Mouse (Mus musculus) heart, postnatal 0 days (tissue): ENCODE measurements around the gene Trpm5. TPM values are rescaled to one million over a fixed set of nuclear protein-coding genes. Genes with fewer than 3 reads are reported as not detected.

ENCODE experiments used
- ATAC-seq: fragments of 200-750 bp; cut with Nextera tagmentation; 2 replicates; pipeline ENCODE4 v1.8.0; 2017; ENCODE audit warnings: low read depth, moderate number of reproducible peaks, moderate library complexity; ENCODE audit not compliant: insufficient read depth
- DNase-seq: peaks from one replicate; pipeline ENCODE4 v3.0.0-alpha.2; 2016; ENCODE audit warnings: low spot score
- H3K27ac ChIP-seq: fragments of 300-500 bp; sonication (generic); 2 replicates; pipeline ENCODE4 v1.5.1; 2014; ENCODE audit warnings: low read depth, mild to moderate bottlenecking
- H3K27me3 ChIP-seq: fragments of 300-500 bp; sonication (generic); 2 replicates; pipeline ENCODE4 v1.6.1; 2014; ENCODE audit warnings: low read length, mixed read lengths; ENCODE audit not compliant: control insufficient read depth, insufficient read depth
- H3K36me3 ChIP-seq: fragments of 300-500 bp; sonication (generic); replicated peaks from 2 replicates; pipeline ENCODE4 v1.6.1; 2014; ENCODE audit warnings: low read length, mixed read lengths; ENCODE audit not compliant: control insufficient read depth, insufficient read depth
- H3K4me1 ChIP-seq: fragments of 300-500 bp; sonication (generic); 2 replicates; pipeline ENCODE4 v1.6.1; 2014; ENCODE audit warnings: antibody characterized with exemption; ENCODE audit not compliant: control insufficient read depth, insufficient read depth
- H3K4me2 ChIP-seq: fragments of 300-500 bp; sonication (generic); 2 replicates; pipeline ENCODE4 v1.6.1; 2014; ENCODE audit warnings: low read depth, mild to moderate bottlenecking, low read length, moderate library complexity
- H3K4me3 ChIP-seq: fragments of 300-500 bp; sonication (generic); 2 replicates; pipeline ENCODE4 v1.5.1; 2014; ENCODE audit warnings: low read depth, low read length
- H3K9ac ChIP-seq: fragments of 300-500 bp; sonication (generic); replicated peaks from 2 replicates; pipeline ENCODE4 v1.6.1; 2014; ENCODE audit warnings: low read depth, low read length, mixed read lengths
- H3K9me3 ChIP-seq: fragments of 300-500 bp; sonication (generic); replicated peaks from 2 replicates; pipeline ENCODE4 v1.6.1; 2016; ENCODE audit warnings: low read length; ENCODE audit not compliant: control insufficient read depth
- CTCF ChIP-seq: IDR thresholded peaks from 2 replicates; pipeline ENCODE4 v1.5.1; 2016; ENCODE audit warnings: antibody characterized with exemption, control low read depth, low read depth
- EP300 ChIP-seq: IDR thresholded peaks from 2 replicates; pipeline ENCODE4 v1.6.1; 2016; ENCODE audit warnings: antibody characterized with exemption, low read depth
- WGBS: fragments of 180-500 bp; shearing (Covaris S2); extraction: QIAGEN DNeasy Blood & Tissue Kit; methylation state at CpG from one replicate; pipeline ENCODE4 v1.1.7; 2014; 5-methylcytosine and 5-hydroxymethylcytosine counted together
- polyA plus RNA-seq: library from polyadenylated mRNA; unstranded; fragments of >200 nt; fragmentation: Nextera tagmentation; extraction: Ambion mirVana; gene quantifications from 2 replicates; pipeline ENCODE4 v1.2.1, GENCODE M21; 2015
- total RNA-seq: library from RNA; depleted of rRNA; stranded (reverse); fragments of >200 nt; gene quantifications from 2 replicates; pipeline ENCODE4 v1.2.3, GENCODE M21; 2014; ENCODE audit warnings: low replicate concordance

Gene Trpm5
- total and polyA plus RNA-seq, 2 experiments from 2014 or later, result 0.61 to 1.6 TPM

DNA sequence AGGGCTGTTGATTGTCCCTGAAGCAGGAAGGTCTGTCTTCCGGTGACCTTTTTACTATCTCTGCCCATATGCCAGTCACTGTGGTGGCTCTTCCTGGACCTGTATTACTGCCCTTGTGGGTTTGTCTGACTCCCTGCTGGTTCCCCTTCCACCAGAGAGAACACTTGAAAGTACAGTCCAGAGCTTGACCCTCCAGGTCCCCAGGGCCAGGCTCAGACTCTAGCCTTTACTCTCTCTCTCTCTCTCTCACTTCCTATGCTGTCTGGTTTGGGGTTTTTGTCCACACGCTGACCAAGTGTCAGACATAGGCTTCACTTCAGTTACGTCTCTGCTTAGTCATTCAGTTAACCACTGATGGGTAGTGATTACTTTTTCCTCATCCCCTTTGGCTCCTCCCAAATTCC is 51.5 kb downstream of the Trpm5 start:
- TF ChIP-seq EP300 (no peak), CTCF (no peak)
- no peak for ATAC-seq
- Histone ChIP-seq H3K27me3 (no peaks in the 10 kb centered on the region), H3K27ac (peak overlapping the region; percentile 82), H3K4me2 (no peak overlapping the region), H3K9ac (no peak overlapping the region), H3K9me3 (no peaks in the 10 kb centered on the region), H3K4me1 (peaks cover 31% of the 10 kb centered on the region), H3K4me3 (no peak overlapping the region), H3K36me3 (no peaks in the 10 kb centered on the region)
- no peak for DNase-seq
- WGBS, result 56% methylated on average over 3 of the region's 3 CpGs

DNA sequence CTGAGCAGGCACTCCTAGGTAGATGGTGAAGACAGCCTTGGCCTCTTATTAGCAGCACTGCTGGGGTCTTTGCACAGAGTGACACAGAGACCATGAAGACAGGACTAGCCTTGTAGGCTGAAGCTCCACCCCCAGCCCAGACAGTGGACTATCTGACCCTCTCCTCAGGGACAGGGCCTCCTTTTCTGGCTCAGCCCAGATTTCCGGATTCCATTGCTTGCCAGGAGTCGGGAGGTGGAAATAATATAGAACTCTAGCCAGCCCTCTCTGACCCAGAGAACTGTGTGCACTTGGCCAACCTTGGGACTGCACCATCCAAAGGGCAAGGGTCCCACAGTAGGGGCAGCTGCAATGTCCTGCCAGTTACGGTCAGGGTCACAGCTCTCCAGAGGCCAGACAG is 52.4 kb downstream of the Trpm5 start:
- WGBS, result 9% methylated on average over 3 of the region's 3 CpGs

DNA sequence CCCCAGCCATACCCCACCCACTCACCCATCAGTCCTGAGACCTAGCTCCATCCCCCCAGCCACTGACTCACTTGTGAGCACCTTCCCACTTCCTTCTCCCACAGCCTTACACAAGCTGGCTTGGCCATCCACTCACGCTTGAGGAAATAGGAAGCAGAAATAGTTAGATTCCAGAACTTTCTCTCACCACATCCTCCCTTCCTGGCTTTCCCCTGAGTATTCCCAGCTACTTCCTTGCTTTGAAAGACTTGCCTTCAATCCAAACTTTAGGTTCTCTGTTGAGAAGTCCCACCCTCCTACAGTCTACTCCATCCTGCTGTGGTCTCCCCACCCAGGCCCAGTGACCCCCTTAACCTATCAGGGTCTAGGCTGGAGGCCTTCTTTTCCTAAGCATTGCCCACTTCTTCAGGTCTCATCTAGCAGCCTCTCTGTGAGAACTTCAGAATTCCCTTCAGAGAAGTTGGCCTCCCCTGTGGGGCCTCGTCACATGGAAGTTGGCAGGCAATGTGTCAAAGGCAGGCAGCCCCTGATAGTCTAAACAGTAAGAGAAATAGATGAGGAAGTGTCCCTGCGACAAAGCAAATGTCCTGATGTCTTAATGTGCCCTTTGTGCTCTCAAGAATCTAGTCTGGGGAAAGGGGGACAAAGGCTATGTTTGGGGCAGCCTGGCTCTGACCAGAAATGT is 53.2 kb downstream of the Trpm5 start:
- peak overlapping the region; percentile 82 for H3K27ac ChIP-seq
- no peak overlapping the region for H3K4me2 ChIP-seq
- no peak overlapping the region for H3K4me3 ChIP-seq
- H3K9ac ChIP-seq, result no peak overlapping the region
- H3K27me3 ChIP-seq, result no peaks in the 10 kb centered on the region
- 26% methylated on average over 3 of the region's 3 CpGs for WGBS
- H3K4me1 ChIP-seq, result peaks cover 31% of the 10 kb centered on the region
- TF ChIP-seq EP300 (peak; percentile 33; the same call in 1 of the 2 replicates), CTCF (no peak)
- DNase-seq (peak; percentile 57), ATAC-seq (peak; percentile 19; the same call in 1 of the 2 replicates)
- no peaks in the 10 kb centered on the region for H3K9me3 ChIP-seq
- H3K36me3 ChIP-seq, result no peaks in the 10 kb centered on the region

More for the DNA sequence above, 52.4 kb downstream of the Trpm5 start:
- Histone ChIP-seq H3K27ac (peak overlapping the region; percentile 82), H3K4me2 (no peak overlapping the region; the same call in 1 of the 2 replicates), H3K9ac (0 out of 2 replicates have a peak overlapping the region, but pooled peaks have one; percentile 21), H3K9me3 (no peaks in the 10 kb centered on the region), H3K4me1 (peaks cover 31% of the 10 kb centered on the region), H3K36me3 (no peaks in the 10 kb centered on the region), H3K4me3 (no peak overlapping the region), H3K27me3 (no peaks in the 10 kb centered on the region)
- ATAC-seq (peak; percentile 89), DNase-seq (peak; percentile 86)
- TF ChIP-seq CTCF (no peak), EP300 (peak; percentile 70)

DNA sequence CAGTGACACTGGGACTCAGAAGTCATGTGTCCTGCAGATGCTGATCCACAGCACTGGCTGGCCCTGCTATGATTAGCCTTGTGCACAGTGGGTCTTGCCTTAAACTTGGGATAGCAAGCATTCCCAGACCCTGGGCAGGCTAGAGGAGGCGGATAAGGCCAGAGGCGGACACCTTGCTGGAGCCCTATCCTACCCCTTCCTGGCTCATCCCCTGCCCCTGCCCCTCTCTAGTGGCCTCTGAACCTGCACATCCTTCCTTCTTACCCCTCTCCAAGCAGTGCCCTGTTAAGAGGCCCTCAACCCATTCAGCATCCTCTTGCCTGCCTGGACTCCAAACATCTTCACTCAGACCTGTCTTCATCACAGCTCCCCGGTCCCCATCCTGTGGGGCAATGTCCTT is 53.9 kb downstream of the Trpm5 start:
- Histone ChIP-seq H3K9me3 (no peaks in the 10 kb centered on the region), H3K4me2 (no peak overlapping the region), H3K27me3 (no peaks in the 10 kb centered on the region), H3K9ac (no peak overlapping the region), H3K4me3 (no peak overlapping the region), H3K27ac (peak overlapping the region; percentile 82), H3K4me1 (peaks cover 31% of the 10 kb centered on the region), H3K36me3 (no peaks in the 10 kb centered on the region)
- TF ChIP-seq EP300, result no peak
- WGBS, result 81% methylated on average over 3 of the region's 3 CpGs
- no peak for DNase-seq
- ATAC-seq, result no peak

DNA sequence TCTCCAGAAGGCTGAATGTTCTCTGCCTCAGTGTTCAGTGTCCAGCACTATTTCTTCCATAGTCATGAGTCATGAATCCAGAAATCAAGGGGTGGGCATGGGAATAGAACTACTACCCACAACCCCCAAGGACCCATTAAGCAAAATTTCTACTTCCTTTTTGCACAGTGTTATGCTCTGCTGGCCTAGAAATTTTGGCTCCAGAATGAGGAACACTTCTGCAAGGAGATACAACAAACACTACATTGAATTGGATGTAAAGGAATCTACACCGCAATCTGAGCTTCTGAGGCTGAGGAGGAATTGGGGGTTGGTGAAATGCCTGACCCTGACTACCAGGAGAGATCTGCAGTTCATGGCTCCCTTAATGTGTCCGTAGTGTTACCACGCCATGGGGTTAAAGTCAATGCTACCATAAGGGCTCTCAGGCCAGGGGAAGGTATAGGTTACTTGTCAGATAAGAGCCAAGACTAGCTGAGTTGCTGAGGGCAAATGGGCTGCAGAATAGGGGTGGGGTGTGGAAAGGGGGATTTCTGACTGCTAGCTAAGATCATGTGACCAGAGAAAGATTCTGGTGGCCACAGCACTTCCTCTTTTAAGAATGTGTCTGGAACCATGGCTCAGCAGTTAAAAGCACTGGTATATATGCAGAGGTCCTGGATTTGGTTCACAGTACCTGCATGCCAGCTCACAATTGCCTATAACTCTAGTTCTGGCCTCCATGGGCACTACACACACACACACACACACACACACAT is 56.1 kb downstream of the Trpm5 start:
- no peak overlapping the region for H3K4me2 ChIP-seq
- TF ChIP-seq CTCF (no peak), EP300 (no peak)
- H3K27me3 ChIP-seq, result no peaks in the 10 kb centered on the region
- H3K4me1 ChIP-seq, result peaks cover 30% of the 10 kb centered on the region
- H3K9ac ChIP-seq, result no peak overlapping the region
- no peak for DNase-seq
- 91% methylated on average over 3 of the region's 3 CpGs for WGBS
- H3K4me3 ChIP-seq, result no peak overlapping the region
- H3K27ac ChIP-seq, result no peak overlapping the region
- ATAC-seq, result no peak
- H3K36me3 ChIP-seq, result no peaks in the 10 kb centered on the region; the same call in 1 of the 2 replicates
- H3K9me3 ChIP-seq, result no peaks in the 10 kb centered on the region
